Mouse (Mus musculus) olfactory bulb, adult 2 months (tissue): ENCODE results near the gene Fam209. TPM values are rescaled to one million over a fixed set of nuclear protein-coding genes. Genes with fewer than 3 reads are reported as not detected.

Source experiments
- H3K27ac ChIP-seq: fragments of 200-500 bp; 2 replicates; pipeline ENCODE4 v1.5.1; 2012; ENCODE audit warnings: low read depth, low read length; ENCODE audit not compliant: insufficient read depth
- H3K4me1 ChIP-seq: fragments of 200-500 bp; 2 replicates; pipeline ENCODE4 v1.6.1; 2012; ENCODE audit warnings: low read length; ENCODE audit not compliant: control insufficient read depth, insufficient read depth
- H3K4me3 ChIP-seq: fragments of 200-500 bp; 2 replicates; pipeline ENCODE4 v1.5.1; 2012; ENCODE audit warnings: mild to moderate bottlenecking, low read depth, low read length, moderate library complexity; ENCODE audit not compliant: insufficient read depth
- CTCF ChIP-seq: fragments of 200-500 bp; IDR thresholded peaks from 2 replicates; pipeline ENCODE4 v1.5.1; 2012; ENCODE audit warnings: low read depth, mild to moderate bottlenecking, low read length, moderate library complexity; ENCODE audit not compliant: insufficient read depth
- POLR2A ChIP-seq: fragments of 200-500 bp; IDR thresholded peaks from 2 replicates; pipeline ENCODE4 v1.6.1; 2012; ENCODE audit warnings: mild to moderate bottlenecking, low read depth, low read length, moderate library complexity; ENCODE audit not compliant: insufficient read depth
- WGBS: fragments of 180-500 bp; shearing (Covaris S2); methylation state at CpG from one replicate; pipeline ENCODE4 v1.1.7; 2018; 5-methylcytosine and 5-hydroxymethylcytosine counted together
- polyA plus RNA-seq: library from polyadenylated mRNA; stranded (reverse); fragments of >200 nt; gene quantifications from 2 replicates; pipeline ENCODE4 v1.2.4, GENCODE M21; 2012; ENCODE audit warnings: low replicate concordance; ENCODE audit not compliant: missing spikeins, insufficient read depth, insufficient read length

Gene Fam209
- polyA plus RNA-seq, result not detected in 2 replicates

- 74% methylated on average over 11 of the region's 11 CpGs for WGBS
- TF ChIP-seq CTCF (no peak), POLR2A (no peak)
- Histone ChIP-seq H3K4me3 (no peak within 1 kb of the TSS), H3K4me1 (0 out of 2 replicates have a peak, but pooled peaks cover 2% of the 10 kb centered on the region), H3K27ac (no peak within 1 kb of the TSS)
Measured at GRCm38 (mm10) chr2:172472318-172472717, at the start of gene Fam209. Gene Fam209 (plus strand): TSS chr2:172472520.

GRCm38 (mm10) chr2:172430609-172431008 lies 41.7 kb upstream of the Fam209 start:
- Histone ChIP-seq H3K4me1 (no peaks in the 10 kb centered on the region), H3K27ac (no peak overlapping the region), H3K4me3 (no peak overlapping the region)
- no peak for TF ChIP-seq POLR2A
- TF ChIP-seq CTCF, result no peak
- WGBS, result 68% methylated on average over 1 of the region's 1 CpGs

- Histone ChIP-seq H3K4me1 (no peaks in the 10 kb centered on the region), H3K27ac (no peak overlapping the region), H3K4me3 (no peak overlapping the region)
- TF ChIP-seq POLR2A, result no peak
- no peak for TF ChIP-seq CTCF
- WGBS, result 53% methylated on average over 5 of the region's 5 CpGs
Measured at GRCm38 (mm10) chr2:172433746-172434145, 38.6 kb upstream of the Fam209 start.

- no peak overlapping the region for H3K27ac ChIP-seq
- 71% methylated on average over 16 of the region's 16 CpGs for WGBS
- TF ChIP-seq POLR2A (no peak), CTCF (no peak)
- H3K4me1 ChIP-seq, result peaks cover 6% of the 10 kb centered on the region; the same call in 1 of the 2 replicates
- no peak overlapping the region for H3K4me3 ChIP-seq
Measured at GRCm38 (mm10) chr2:172437371-172437952, 34.9 kb upstream of the Fam209 start.

DNA sequence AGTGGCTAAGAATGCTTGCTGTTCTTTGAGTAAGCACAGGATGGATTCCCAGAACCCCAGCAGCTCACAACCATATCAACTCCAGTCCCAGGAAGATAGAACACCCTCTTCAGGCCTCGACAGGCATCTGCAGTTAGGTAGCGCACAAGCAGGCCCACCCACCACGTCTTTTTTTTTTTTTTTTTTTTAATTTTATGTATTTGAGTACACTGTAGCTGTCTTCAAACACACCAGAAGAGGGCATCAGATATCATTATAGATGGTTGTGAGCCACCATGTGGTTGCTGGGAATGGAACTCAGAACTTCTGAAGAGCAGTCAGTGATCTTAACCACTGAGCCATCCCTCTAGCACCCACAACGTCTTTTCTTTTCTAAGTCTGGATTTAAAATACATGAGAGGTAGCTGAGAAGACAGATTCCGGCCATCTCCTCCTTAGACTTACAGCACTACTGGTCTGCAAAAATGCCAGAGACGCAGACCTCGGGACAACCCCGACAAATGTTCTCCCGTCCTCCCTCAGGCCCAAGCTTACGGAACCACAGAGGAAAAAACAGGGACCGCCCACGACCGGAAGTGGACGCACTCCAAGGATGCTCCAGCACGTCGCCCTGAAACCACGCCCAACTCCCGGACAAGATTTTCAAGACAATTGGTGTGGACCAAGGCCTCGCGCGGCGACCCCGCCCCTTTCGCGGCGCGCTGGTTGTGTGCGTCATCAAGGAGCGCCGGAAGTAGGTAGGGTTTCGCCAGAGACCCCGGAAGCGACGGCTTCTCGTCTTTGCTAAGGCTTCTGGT lies 32.3 kb upstream of the Fam209 start, which contains the start of gene Rtf2:
Gene Rtf2 (plus strand): TSS at position 714 of the 797 bp plus-strand sequence.
- H3K4me3 ChIP-seq, result peak within 1 kb of the TSS; percentile 69
- H3K27ac ChIP-seq, result peak within 1 kb of the TSS; percentile 7; the same call in 1 of the 2 replicates
- peaks cover 6% of the 10 kb centered on the region; the same call in 1 of the 2 replicates for H3K4me1 ChIP-seq
- 2% methylated on average over 35 of the region's 35 CpGs for WGBS
- TF ChIP-seq POLR2A, result peak; percentile 71
- TF ChIP-seq CTCF, result no peak

DNA sequence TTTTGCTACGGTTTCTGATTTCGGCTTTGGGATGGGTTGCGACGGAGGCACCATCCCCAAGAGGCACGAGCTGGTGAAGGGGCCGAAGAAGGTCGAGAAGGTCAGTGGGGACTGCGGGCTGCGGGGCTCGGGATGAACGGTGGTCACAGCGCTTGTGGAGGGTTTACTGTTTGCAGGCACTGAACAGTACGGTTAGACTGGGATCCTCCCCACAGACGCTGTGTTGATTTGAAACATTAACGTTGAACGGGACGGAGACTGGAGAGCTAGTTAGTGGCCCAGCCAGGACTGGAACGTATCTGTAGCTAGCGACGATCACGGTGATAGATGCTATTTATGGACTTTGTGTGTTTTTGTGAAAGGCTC lies 31.7 kb upstream of the Fam209 start:
- TF ChIP-seq POLR2A, result no peak
- TF ChIP-seq CTCF, result no peak
- Histone ChIP-seq H3K4me1 (peaks cover 6% of the 10 kb centered on the region; the same call in 1 of the 2 replicates), H3K4me3 (peak overlapping the region; percentile 69), H3K27ac (no peak overlapping the region)
- WGBS, result under 1% methylated on average over 21 of the region's 21 CpGs

DNA sequence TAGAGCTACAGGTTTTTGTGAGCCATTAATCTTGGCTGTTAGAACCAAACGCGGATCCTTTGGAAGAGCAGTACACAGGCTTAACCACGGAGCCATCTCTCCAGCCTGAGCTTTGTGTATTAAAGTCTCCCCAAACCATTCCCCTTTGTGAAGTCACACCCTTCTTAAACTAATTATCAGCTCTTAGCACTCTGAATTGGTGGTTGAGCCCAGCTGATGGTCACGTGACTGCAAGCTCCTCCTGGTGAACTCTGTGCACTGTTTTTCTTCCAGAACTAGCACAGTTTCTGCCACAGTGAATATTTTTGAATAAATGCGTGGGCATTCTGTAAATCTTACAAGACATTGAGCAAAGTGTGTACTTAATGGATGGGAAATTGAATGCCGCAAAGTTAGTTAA lies 31.1 kb upstream of the Fam209 start:
- WGBS, result 28% methylated on average over 6 of the region's 6 CpGs

DNA sequence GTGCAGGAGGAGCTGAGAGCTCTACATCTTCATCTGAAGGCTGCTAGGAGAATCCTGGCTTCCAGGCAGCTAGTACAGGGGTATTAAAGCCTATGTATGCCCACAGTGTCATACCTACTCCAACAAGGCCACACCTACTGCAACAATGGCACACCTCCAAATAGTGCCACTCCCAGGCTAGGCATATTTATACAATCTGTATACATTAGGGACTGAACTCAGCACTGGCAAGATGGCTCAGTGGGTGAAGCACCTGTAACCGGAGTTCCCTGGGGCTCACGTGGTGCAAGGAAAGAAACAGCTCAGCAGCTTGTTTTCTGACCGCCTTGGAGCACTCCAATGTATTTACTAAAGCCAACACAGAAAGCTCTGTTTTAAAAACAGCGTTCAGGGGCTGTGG lies 26.7 kb upstream of the Fam209 start:
- WGBS, result 93% methylated on average over 4 of the region's 4 CpGs
- peaks cover 6% of the 10 kb centered on the region; the same call in 1 of the 2 replicates for H3K4me1 ChIP-seq
- H3K4me3 ChIP-seq, result no peak overlapping the region

More for the DNA sequence above, 31.1 kb upstream of the Fam209 start:
- TF ChIP-seq POLR2A, result no peak
- no peak for TF ChIP-seq CTCF
- Histone ChIP-seq H3K4me3 (peak overlapping the region; percentile 69), H3K27ac (no peak overlapping the region), H3K4me1 (peaks cover 6% of the 10 kb centered on the region; the same call in 1 of the 2 replicates)

DNA sequence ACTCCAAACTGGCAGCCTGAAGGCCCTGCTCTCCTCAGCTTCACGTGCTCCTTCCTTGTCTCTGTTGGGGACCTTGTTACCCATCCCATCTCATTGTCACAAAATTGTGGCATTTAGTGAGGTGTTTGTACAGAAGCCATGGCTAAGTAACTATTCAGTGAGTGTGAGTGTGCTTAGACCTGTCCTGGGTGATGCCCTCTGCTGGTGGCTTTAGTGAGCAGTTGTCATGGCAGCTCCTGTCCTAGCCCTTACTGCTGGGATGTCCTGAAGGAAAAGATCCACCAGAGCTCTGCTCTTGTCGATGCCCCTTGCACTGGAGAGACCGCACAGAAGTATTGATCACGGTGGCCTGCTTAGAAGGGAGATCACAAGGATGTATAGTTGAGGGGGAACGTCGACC lies 25.0 kb upstream of the Fam209 start:
- WGBS, result 87% methylated on average over 6 of the region's 6 CpGs
- no peak overlapping the region for H3K4me3 ChIP-seq
- TF ChIP-seq POLR2A (no peak), CTCF (no peak)
- no peak overlapping the region for H3K27ac ChIP-seq
- H3K4me1 ChIP-seq, result no peaks in the 10 kb centered on the region

More for the DNA sequence above, 26.7 kb upstream of the Fam209 start:
- TF ChIP-seq POLR2A (no peak), CTCF (no peak)
- H3K27ac ChIP-seq, result no peak overlapping the region
